Mouse (Mus musculus) liver, embryonic 14.5 days (tissue): ENCODE measurements around the gene Dock4. TPM values are rescaled to one million over a fixed set of nuclear protein-coding genes. Genes with fewer than 3 reads are reported as not detected.

ENCODE experiments used
- ATAC-seq: fragments of 200-750 bp; cut with Nextera tagmentation; 2 replicates; pipeline ENCODE4 v1.8.0; 2017; ENCODE audit warnings: moderate number of reproducible peaks, mild to moderate bottlenecking, moderate library complexity; ENCODE audit not compliant: insufficient read depth
- DNase-seq, 3 experiments: peaks; one replicate each; pipeline ENCODE4 v3.0.0-alpha.2; 2012 to 2013; ENCODE audit warnings: low read depth in 3 of 3, low spot score in 3 of 3
- H3K27ac ChIP-seq: fragments of 300-500 bp; sonication (generic); 2 replicates; pipeline ENCODE4 v1.5.1; 2014; ENCODE audit warnings: moderate library complexity, mild to moderate bottlenecking, control low read depth, inconsistent platforms
- H3K27me3 ChIP-seq: fragments of 300-500 bp; sonication (generic); 2 replicates; pipeline ENCODE4 v1.6.1; 2014; ENCODE audit warnings: mild to moderate bottlenecking, low read length, moderate library complexity; ENCODE audit not compliant: control insufficient read depth, insufficient read depth
- H3K36me3 ChIP-seq: fragments of 300-500 bp; sonication (generic); replicated peaks from 2 replicates; pipeline ENCODE4 v1.6.1; 2014; ENCODE audit warnings: low read depth; ENCODE audit not compliant: control insufficient read depth, insufficient read depth
- H3K4me1 ChIP-seq, 2 experiments: fragments of 200-500 bp in 1 of 2; fragments of 300-500 bp in 1 of 2; sonication (generic) in 1 of 2; replicated peaks; 2 replicates each; pipeline ENCODE4 v1.6.1; 2012 to 2014; ENCODE audit warnings: antibody characterized with exemption in 1 of 2, inconsistent platforms in 1 of 2, low read length in 1 of 2; ENCODE audit not compliant: control insufficient read depth in 2 of 2, insufficient read depth in 2 of 2
- H3K4me2 ChIP-seq: fragments of 300-500 bp; sonication (generic); 2 replicates; pipeline ENCODE4 v1.6.1; 2014; ENCODE audit warnings: low read depth, mild to moderate bottlenecking, control low read depth, moderate library complexity
- H3K4me3 ChIP-seq, 2 experiments: fragments of 200-500 bp in 1 of 2; fragments of 300-500 bp in 1 of 2; sonication (generic) in 1 of 2; 2 replicates each; pipeline ENCODE4 v1.5.1; 2012 to 2014; ENCODE audit warnings: low read depth in 2 of 2, low read length in 2 of 2, mild to moderate bottlenecking in 2 of 2, control low read depth in 1 of 2, inconsistent platforms in 1 of 2, moderate library complexity in 1 of 2; ENCODE audit not compliant: insufficient read depth in 1 of 2
- H3K9ac ChIP-seq: fragments of 300-500 bp; sonication (generic); replicated peaks from 2 replicates; pipeline ENCODE4 v1.6.1; 2014; ENCODE audit warnings: mild to moderate bottlenecking, control low read depth, moderate library complexity
- H3K9me3 ChIP-seq: fragments of 300-500 bp; sonication (generic); 2 replicates; pipeline ENCODE4 v1.6.1; 2016; ENCODE audit warnings: low read length, mixed read lengths; ENCODE audit not compliant: control insufficient read depth
- CTCF ChIP-seq: IDR thresholded peaks from 2 replicates; pipeline ENCODE4 v1.5.1; 2016; ENCODE audit warnings: antibody characterized with exemption, low read depth, control low read depth
- EP300 ChIP-seq: IDR thresholded peaks from 2 replicates; pipeline ENCODE4 v1.6.1; 2016; ENCODE audit warnings: antibody characterized with exemption, low read depth
- WGBS: fragments of 180-500 bp; shearing (Covaris S2); extraction: QIAGEN DNeasy Blood & Tissue Kit; methylation state at CpG from one replicate; pipeline ENCODE4 v1.1.7; 2014; ENCODE audit not compliant: insufficient replicate concordance; 5-methylcytosine and 5-hydroxymethylcytosine counted together
- polyA plus RNA-seq, 2 experiments: library from polyadenylated mRNA; depleted of rRNA in 1 of 2; stranded (reverse) in 1 of 2; unstranded in 1 of 2; fragments of >200 nt; fragmentation: Nextera tagmentation in 1 of 2; extraction: Ambion mirVana in 1 of 2; gene quantifications; 2 replicates each; pipeline versions ENCODE4 v1.2.1 to v1.2.3; 2012 to 2014

The Dock4 gene
- polyA plus RNA-seq, 2 experiments: 0.49 to 0.57 TPM

- no peak for ATAC-seq
- no peak for TF ChIP-seq EP300
- TF ChIP-seq CTCF: no peak
- H3K9ac ChIP-seq: no peak overlapping the region
- H3K27me3 ChIP-seq: no peaks in the 10 kb centered on the region
- DNase-seq: no peak
- H3K9me3 ChIP-seq: no peaks in the 10 kb centered on the region
- 60% methylated on average over 6 of the region's 6 CpGs for WGBS
- no peak overlapping the region for H3K4me3 ChIP-seq
- H3K4me1 ChIP-seq: no peaks in the 10 kb centered on the region
- H3K36me3 ChIP-seq: no peaks in the 10 kb centered on the region
- no peak overlapping the region for H3K27ac ChIP-seq
- H3K4me2 ChIP-seq: no peak overlapping the region
Observed at GRCm38 (mm10) chr12:40818046-40818708, 372.4 kb downstream of the Dock4 start.

- H3K27me3 ChIP-seq: no peaks in the 10 kb centered on the region
- TF ChIP-seq EP300: no peak
- no peak for TF ChIP-seq CTCF
- no peaks in the 10 kb centered on the region for H3K4me1 ChIP-seq
- no peak for ATAC-seq
- H3K9me3 ChIP-seq: no peaks in the 10 kb centered on the region
- H3K27ac ChIP-seq: no peak overlapping the region
- H3K4me3 ChIP-seq: no peak overlapping the region
- 68% methylated on average over 5 of the region's 5 CpGs for WGBS
- no peak overlapping the region for H3K9ac ChIP-seq
- H3K4me2 ChIP-seq: no peak overlapping the region
- no peaks in the 10 kb centered on the region for H3K36me3 ChIP-seq
- no peak for DNase-seq
Observed at GRCm38 (mm10) chr12:40823631-40824030, 377.9 kb downstream of the Dock4 start.

- no peaks in the 10 kb centered on the region for H3K9me3 ChIP-seq
- H3K4me3 ChIP-seq: no peak overlapping the region
- no peak overlapping the region for H3K27ac ChIP-seq
- no peaks in the 10 kb centered on the region for H3K27me3 ChIP-seq
- DNase-seq (no peak), ATAC-seq (no peak)
- no peak overlapping the region for H3K4me2 ChIP-seq
- H3K9ac ChIP-seq: no peak overlapping the region
- no peaks in the 10 kb centered on the region for H3K36me3 ChIP-seq
- WGBS: 51% methylated on average over 2 of the region's 2 CpGs
- no peak for TF ChIP-seq EP300
- H3K4me1 ChIP-seq: no peaks in the 10 kb centered on the region
Observed at GRCm38 (mm10) chr12:40824251-40824650, 378.5 kb downstream of the Dock4 start.

- Histone ChIP-seq H3K4me3 (no peak overlapping the region), H3K4me1 (no peaks in the 10 kb centered on the region), H3K9ac (no peak overlapping the region), H3K4me2 (no peak overlapping the region), H3K27me3 (no peaks in the 10 kb centered on the region), H3K9me3 (no peaks in the 10 kb centered on the region), H3K27ac (no peak overlapping the region), H3K36me3 (no peaks in the 10 kb centered on the region)
- no peak for TF ChIP-seq CTCF
- no peak for TF ChIP-seq EP300
- DNase-seq (no peak), ATAC-seq (no peak)
- WGBS: 50% methylated on average over 5 of the region's 5 CpGs
Observed at GRCm38 (mm10) chr12:40825935-40826460, 380.2 kb downstream of the Dock4 start.

GRCm38 (mm10) chr12:40826491-40826890 lies 380.7 kb downstream of the Dock4 start:
- Histone ChIP-seq H3K9ac (no peak overlapping the region), H3K27ac (no peak overlapping the region), H3K9me3 (no peaks in the 10 kb centered on the region), H3K4me1 (no peaks in the 10 kb centered on the region), H3K4me3 (no peak overlapping the region), H3K36me3 (no peaks in the 10 kb centered on the region), H3K27me3 (no peaks in the 10 kb centered on the region), H3K4me2 (no peak overlapping the region)
- no peak for DNase-seq
- TF ChIP-seq EP300 (no peak), CTCF (no peak)
- no peak for ATAC-seq
- WGBS: 32% methylated on average over 3 of the region's 3 CpGs
